7 mouse cellular contexts compared by ENCODE assay signal in genomic region chr8:122517541-122518190, GRCm38 (mm10). TPM values are rescaled to one million over a fixed set of nuclear protein-coding genes. Genes with fewer than 3 reads are reported as not detected.
DNase-seq lines count a peak whose midpoint lies in the region; ATAC-seq and TF ChIP-seq lines count a peak whose summit lies in the region.

No protein-coding gene starts in this region.

- H3K9me3 ChIP-seq in lung, postnatal 0 days (ENCODE audit: low read length) = no peaks in the 10 kb centered on the region

- H3K27ac ChIP-seq in lung, postnatal 0 days (ENCODE audit: low read length) = peak overlapping the region; percentile 87

- peaks cover 21% of the 10 kb centered on the region for H3K4me1 ChIP-seq in lung, postnatal 0 days (ENCODE audit: insufficient read depth, low read depth, low read length)

- 0 out of 2 replicates have a peak overlapping the region, but pooled peaks have one; percentile 24 for H3K9ac ChIP-seq in lung, postnatal 0 days (replicated peaks; ENCODE audit: low read depth)

- H3K4me2 ChIP-seq in lung, postnatal 0 days (replicated peaks; ENCODE audit: low read depth, low read length) = 0 out of 2 replicates have a peak overlapping the region, but pooled peaks have one; percentile 9

- no peaks in the 10 kb centered on the region for H3K27me3 ChIP-seq in lung, postnatal 0 days (replicated peaks; ENCODE audit: insufficient read depth, low read length)

- no peaks in the 10 kb centered on the region for H3K36me3 ChIP-seq in lung, postnatal 0 days (ENCODE audit: insufficient read depth, low read length)

- 13% methylated on average over 6 of the region's 6 CpGs for WGBS in lung, postnatal 0 days

- TF ChIP-seq EP300 in lung, postnatal 0 days (IDR thresholded peaks at IDR 0.05) = peak; percentile 76

- peak; percentile 74 for DNase-seq in embryo, embryonic 10 days (ENCODE audit: low spot score)
- DNase-seq in heart, adult 11 months = peak; percentile 99
- DNase-seq in kidney, adult 8-10 months = peak; percentile 52 to 67
- peak; percentile 81 for DNase-seq in lung, postnatal 0 days (ENCODE audit: low spot score)
- no peak for DNase-seq in ovary, postnatal 10 days (ENCODE audit: low spot score)
- DNase-seq in thymus, postnatal 14 days = no peak
- DNase-seq in gastrocnemius, postnatal 10 days = no peak

- H3K4me3 ChIP-seq in lung, postnatal 0 days (ENCODE audit: low read depth, low read length) = no peak overlapping the region

- peak; percentile 87 for ATAC-seq in lung, postnatal 0 days

- peak; percentile 37 for TF ChIP-seq CTCF in lung, postnatal 0 days (IDR thresholded peaks at IDR 0.05)

RNA-seq across cellular contexts. Expression of gene Piezo1, which starts 33.5 kb away (rescaled TPM):
- polyA plus RNA-seq in lung, postnatal 0 days (2015; fragmentation: Nextera tagmentation; extraction: Ambion mirVana) = 27.3 and 31.3 TPM in 2 replicates
- 10 to 100 TPM; 24.5 to 30.9 TPM for total RNA-seq in gastrocnemius, postnatal 10 days (2021)

RNA-seq across cellular contexts. Expression of gene Ctu2, which starts 41.7 kb away (rescaled TPM):
- polyA plus RNA-seq in lung, postnatal 0 days (2015; fragmentation: Nextera tagmentation; extraction: Ambion mirVana) = 21.2 and 25.9 TPM in 2 replicates
- total RNA-seq in gastrocnemius, postnatal 10 days (2021) = 10 to 100 TPM; 12.0 to 13.3 TPM

RNA-seq across cellular contexts. Expression of gene Rnf166, which starts 41.8 kb away (rescaled TPM):
- polyA plus RNA-seq in lung, postnatal 0 days (2015; fragmentation: Nextera tagmentation; extraction: Ambion mirVana) = 49.4 and 52.7 TPM in 2 replicates
- 10 to 100 TPM; 26.2 to 28.0 TPM for total RNA-seq in gastrocnemius, postnatal 10 days (2021)

RNA-seq across cellular contexts. Expression of gene Cdt1, which starts 50.1 kb away (rescaled TPM):
- 7.4 and 7.7 TPM in 2 replicates for polyA plus RNA-seq in lung, postnatal 0 days (2015; fragmentation: Nextera tagmentation; extraction: Ambion mirVana)
- 1 to 10 TPM; 5.8 to 8.1 TPM for total RNA-seq in gastrocnemius, postnatal 10 days (2021)

RNA-seq across cellular contexts. Expression of gene Snai3, which starts 57.1 kb away (rescaled TPM):
- polyA plus RNA-seq in lung, postnatal 0 days (2015; fragmentation: Nextera tagmentation; extraction: Ambion mirVana) = 1.2 and 1.5 TPM in 2 replicates
- 1 to 10 TPM; 2.5 to 3.1 TPM for total RNA-seq in gastrocnemius, postnatal 10 days (2021)

Comparison
In these comparisons a context has a peak if more than half of its experiments do, and no peak if none do; other contexts are left out.
1. DNase-seq: peak in embryo, embryonic 10 days (single experiment), heart, adult 11 months (single experiment), kidney, adult 8-10 months (2 of 2) and lung, postnatal 0 days (single experiment); none in ovary, postnatal 10 days (single experiment), thymus, postnatal 14 days (single experiment) and gastrocnemius, postnatal 10 days (single experiment).